Mouse (Mus musculus) Patski (cell line): ENCODE data around the gene Cst13. TPM values are rescaled to one million over a fixed set of nuclear protein-coding genes. Genes with fewer than 3 reads are reported as not detected.
"Not testable (repeated sequence)": the region's sequence is repeated elsewhere in the genome, so short reads cannot be mapped to it uniquely, and the experiment has no call there.

ENCODE experiments used
- ATAC-seq: fragments of 100-300 bp; one replicate; pipeline ENCODE4 v1.8.0; 2021
- CTCF ChIA-PET: fragments of 350-600 bp; sonication (Branson Sonifier 250); formaldehyde crosslinking; loops from one replicate; lab custom pipeline; 2022; ENCODE audit warnings: inconsistent platforms; lab: Charles Lee
- POLR2A ChIA-PET: fragments of 350-600 bp; sonication (Branson Sonifier 250); formaldehyde crosslinking; loops from one replicate; lab custom pipeline; 2022; ENCODE audit warnings: antibody characterized with exemption, inconsistent platforms; lab: Charles Lee
- DNase-seq: peaks from one replicate; pipeline ENCODE4 v3.0.0-alpha.2; 2011; ENCODE audit warnings: low read depth, low spot score
- H3K27me3 ChIP-seq: fragments of 371-371 bp; one replicate; pipeline ENCODE4 v1.5.1; 2021
- CTCF ChIP-seq: fragments of 100-300 bp; IDR thresholded peaks from one replicate; pipeline ENCODE4 v1.5.1; 2021
- in situ Hi-C: fragments of 300-500 bp; cut with MboI; formaldehyde crosslinking; loops from 3 replicates; pipeline ENCODE4 v1.11.1; 2018; ENCODE audit warnings: low pct_unique_long_range_greater_than_20kb, mixed read lengths
- polyA plus RNA-seq: library from polyadenylated mRNA; unstranded; gene quantifications from one replicate; pipeline ENCODE4 v1.2.3, GENCODE M21; 2021

The Cst13 gene
- polyA plus RNA-seq = not detected

DNA sequence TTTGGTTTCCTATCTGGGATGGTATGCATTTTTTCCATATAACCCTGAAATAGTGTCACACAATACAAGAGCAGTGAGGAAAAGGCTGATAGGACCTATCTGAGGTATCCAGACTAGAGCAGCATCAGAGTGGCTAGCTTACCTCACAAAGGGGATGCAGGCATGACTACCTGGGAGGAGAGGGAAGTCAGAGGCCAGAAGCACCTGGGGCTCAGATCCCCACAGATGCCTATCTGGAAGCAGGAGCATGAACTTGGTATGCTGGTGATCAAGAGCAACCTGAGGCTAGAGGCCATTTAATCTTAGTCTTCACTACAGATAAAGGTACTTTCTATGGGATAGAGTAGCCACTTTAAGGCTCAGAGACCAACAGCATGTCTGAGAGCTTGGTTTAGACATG is at the start of gene Cst13:
Cst13 (plus strand) TSS at position 173 of the 400 bp plus-strand sequence.
- peaks cover 8% of the 10 kb centered on the region for H3K27me3 ChIP-seq
- no peak for TF ChIP-seq CTCF
- POLR2A ChIA-PET = no interaction called here
- in situ Hi-C loops = no loop called here
- ATAC-seq (no peak), DNase-seq (no peak)
- CTCF ChIA-PET = no interaction called here

DNA sequence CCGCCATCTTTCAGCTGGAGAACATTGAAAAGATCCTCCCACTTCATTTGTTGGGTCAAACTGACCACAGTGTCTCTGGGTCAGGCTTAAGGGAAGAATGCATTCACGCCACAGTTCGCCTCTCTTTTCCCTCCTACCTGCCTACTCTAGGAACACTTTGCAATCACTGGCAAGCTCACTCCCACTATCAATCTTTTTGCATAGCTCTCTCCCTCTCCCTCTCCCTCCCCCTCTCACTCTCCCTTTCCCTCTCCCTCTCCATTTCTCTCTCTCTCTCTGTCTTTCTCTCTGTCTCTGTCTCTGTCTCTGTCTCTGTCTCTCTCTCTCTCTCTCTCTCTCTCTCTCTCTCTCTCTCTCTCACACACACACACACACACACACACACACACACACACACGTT is 48.5 kb upstream of the Cst13 start, which contains the start of gene Cst11:
Cst11 (minus strand) TSS at position 101 of the 400 bp plus-strand sequence.
- DNase-seq, H3K27me3 ChIP-seq, in situ Hi-C loops, ATAC-seq, POLR2A ChIA-PET: not testable (repeated sequence)
- CTCF ChIA-PET = interaction anchor here (1.4 kb wide), 1 partner anchor 131 kb away, joined by 5 read pairs; no protein-coding TSS in a partner anchor

DNA sequence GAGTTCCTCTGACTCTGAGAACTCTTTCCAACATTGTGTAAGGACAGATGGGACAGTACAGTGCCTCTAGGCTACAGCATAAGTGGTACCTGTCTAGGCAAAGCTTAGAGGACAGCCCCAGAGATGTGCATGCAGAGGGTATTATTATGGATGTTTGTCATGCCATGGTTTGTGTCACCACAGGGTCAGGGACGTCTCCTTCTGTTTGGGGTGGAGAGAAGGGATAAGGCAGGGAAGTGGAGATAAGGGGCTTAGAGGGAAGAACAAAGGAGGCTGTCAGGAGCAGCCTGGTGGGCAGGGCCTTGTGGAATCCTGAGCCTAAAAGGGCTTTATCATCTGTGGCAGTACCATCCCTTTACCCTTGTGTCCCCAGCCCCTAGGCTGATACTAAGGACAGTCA is 38.2 kb upstream of the Cst13 start, which contains the start of gene 8030411F24Rik:
8030411F24Rik (plus strand) TSS at position 301 of the 400 bp plus-strand sequence.
- no peak for DNase-seq
- no peak for TF ChIP-seq CTCF
- no peaks in the 10 kb centered on the region for H3K27me3 ChIP-seq
- no peak for ATAC-seq
- CTCF ChIA-PET = no interaction called here
- POLR2A ChIA-PET = no interaction called here
- in situ Hi-C loops = no loop called here

DNA sequence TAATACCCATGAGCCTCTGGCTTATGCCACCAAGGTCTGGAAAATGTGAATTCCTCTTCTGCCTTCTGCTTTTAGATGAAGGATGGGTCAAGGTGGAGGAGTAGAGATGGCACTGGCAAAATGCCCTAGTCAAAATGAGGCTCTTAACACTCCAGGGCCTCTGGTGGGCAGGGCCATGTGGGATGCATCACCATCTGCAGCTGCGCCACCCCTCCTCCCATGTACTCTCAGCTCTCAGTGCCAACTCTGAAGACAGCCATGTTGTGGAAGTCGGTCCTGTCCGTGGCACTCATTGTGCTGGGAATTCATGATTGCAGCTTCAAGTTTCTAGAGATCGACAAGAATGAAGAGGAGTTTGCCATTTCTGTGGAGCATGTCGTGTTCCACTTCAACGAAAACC is 30.7 kb upstream of the Cst13 start, which contains the start of gene Cst12:
Cst12 (plus strand) TSS at position 220 of the 400 bp plus-strand sequence.
- H3K27me3 ChIP-seq = no peaks in the 10 kb centered on the region
- POLR2A ChIA-PET = no interaction called here
- in situ Hi-C loops = no loop called here
- ATAC-seq (no peak), DNase-seq (no peak)
- no peak for TF ChIP-seq CTCF
- CTCF ChIA-PET = interaction anchor here (1.4 kb wide), 1 partner anchor 8 kb away, joined by 3 read pairs; no protein-coding TSS in a partner anchor

DNA sequence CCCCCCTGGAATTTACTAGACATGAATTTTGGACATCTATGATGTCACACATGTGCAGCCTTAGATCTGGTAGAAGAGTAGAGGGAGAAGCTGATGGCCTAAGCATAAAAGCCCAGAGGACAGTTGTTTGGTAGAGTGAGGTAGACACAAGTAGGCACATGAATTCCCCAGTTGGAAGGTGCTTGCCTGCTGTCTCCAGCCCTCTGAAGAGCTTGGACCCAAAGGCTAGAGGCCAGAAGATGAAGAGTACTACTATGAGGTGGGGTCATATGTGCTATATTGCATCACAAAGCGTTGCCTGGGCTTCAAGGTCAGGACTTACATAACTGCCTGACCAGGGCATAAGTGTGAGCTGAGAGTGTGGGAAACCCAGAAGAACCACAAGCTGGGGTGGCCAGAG is 21.4 kb upstream of the Cst13 start, which contains the start of gene Cst8:
Cst8 (plus strand) TSS at position 301 of the 400 bp plus-strand sequence.
- ChIA-PET POLR2A (no interaction called here), CTCF (no interaction called here)
- DNase-seq = no peak
- TF ChIP-seq CTCF = no peak
- in situ Hi-C loops = no loop called here
- H3K27me3 ChIP-seq = no peaks in the 10 kb centered on the region
- no peak for ATAC-seq

DNA sequence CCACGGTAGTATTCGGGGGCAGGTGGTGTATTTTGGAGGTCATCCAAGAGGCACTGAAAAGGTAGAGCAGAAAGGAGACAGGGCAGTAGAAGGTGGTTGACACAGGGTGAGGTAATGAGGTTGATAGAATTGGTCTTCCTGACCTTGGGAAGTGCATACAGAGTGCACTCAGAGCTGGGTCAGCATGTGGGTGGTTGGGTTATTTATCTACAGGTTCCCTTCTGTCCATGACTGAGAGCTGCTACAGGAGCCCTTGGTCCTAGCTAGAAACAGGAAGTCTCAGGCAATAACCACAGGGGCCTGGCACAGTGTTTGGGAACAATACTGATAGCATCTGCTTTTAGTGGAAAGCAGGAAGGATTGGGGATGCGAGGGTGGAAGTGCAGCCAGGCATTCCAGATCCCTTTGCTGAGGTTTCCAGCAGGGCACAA is 18.4 kb upstream of the Cst13 start:
- ChIA-PET POLR2A (no interaction called here), CTCF (interaction anchor here (1.0 to 1.7 kb wide), 3 partner anchors 11 to 50 kb away, joined by 3 to 4 read pairs (median 4); no protein-coding TSS in a partner anchor)
- no peak for ATAC-seq
- in situ Hi-C loops = no loop called here
- DNase-seq = no peak
- no peaks in the 10 kb centered on the region for H3K27me3 ChIP-seq
- TF ChIP-seq CTCF = no peak

DNA sequence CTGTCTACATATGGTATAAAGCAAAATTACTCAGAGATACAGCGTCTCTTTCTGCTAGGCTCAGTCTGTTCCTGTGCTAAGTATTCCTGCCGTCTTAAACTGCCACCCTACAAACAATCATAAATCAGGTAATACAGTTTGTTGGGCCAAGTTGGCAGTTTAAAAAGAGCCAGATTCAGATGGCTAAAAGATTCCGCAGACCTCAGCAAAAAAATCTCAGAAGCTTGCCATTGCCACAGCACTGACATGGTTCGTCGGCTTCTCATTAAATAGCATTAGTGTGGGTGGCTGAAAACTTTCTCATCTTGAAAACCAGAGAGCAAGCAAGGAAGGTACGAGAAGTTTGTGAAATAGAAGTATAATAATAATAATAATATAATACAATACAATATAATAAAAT is 13.2 kb upstream of the Cst13 start:
- ATAC-seq (no peak), DNase-seq (no peak)
- ChIA-PET CTCF (no interaction called here), POLR2A (no interaction called here)
- H3K27me3 ChIP-seq = peaks cover 5% of the 10 kb centered on the region
- no peak for TF ChIP-seq CTCF
- in situ Hi-C loops = no loop called here

DNA sequence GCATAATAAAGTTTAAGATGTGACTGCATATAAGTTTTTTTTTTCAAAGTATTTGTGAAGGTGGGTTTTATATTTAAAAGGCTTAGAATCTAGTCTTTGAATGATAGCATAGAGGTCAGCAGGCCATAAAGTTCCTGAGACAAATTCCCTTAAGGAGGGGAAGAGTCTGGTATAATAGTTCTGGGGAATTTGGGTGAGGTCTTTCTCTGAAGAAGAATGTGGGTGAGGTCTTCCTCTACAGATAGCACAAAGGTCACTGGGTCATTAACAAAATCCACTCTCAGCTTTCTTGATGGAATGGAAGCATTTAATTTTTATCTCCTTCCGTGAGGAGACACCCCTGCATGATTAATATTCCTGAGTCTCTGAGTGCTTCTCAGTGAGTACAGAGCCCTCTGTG is 6.1 kb downstream of the Cst13 start:
- CTCF ChIA-PET = no interaction called here

DNA sequence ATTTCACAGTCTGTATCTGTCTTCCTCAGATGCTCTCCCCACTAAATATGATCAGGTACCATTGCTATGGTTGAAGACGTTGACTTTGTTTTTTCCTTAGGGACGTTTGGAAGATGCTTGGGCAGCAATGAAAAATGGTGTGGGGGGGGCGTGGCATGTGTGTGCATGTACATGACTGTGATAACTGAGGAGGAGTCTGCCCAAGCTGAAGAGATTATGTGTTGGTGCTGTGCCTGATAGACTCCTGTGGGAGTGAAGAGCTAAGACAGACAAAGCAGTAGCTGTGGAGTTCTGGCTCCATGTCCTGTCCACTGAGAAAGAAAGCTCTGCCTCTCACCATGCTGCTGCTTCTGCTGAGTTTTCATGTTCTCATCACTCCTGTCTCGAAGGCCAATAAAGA is 15.0 kb downstream of the Cst13 start, which contains the start of gene Cst9:
Cst9 (plus strand) TSS at position 236 of the 400 bp plus-strand sequence.
- ATAC-seq = no peak
- CTCF ChIA-PET = no interaction called here
- DNase-seq = no peak
- H3K27me3 ChIP-seq = peaks cover 9% of the 10 kb centered on the region
- POLR2A ChIA-PET = no interaction called here
- no peak for TF ChIP-seq CTCF
- in situ Hi-C loops = no loop called here

More for the DNA sequence above, 6.1 kb downstream of the Cst13 start:
- POLR2A ChIA-PET = no interaction called here
- DNase-seq (no peak), ATAC-seq (no peak)
- H3K27me3 ChIP-seq = no peaks in the 10 kb centered on the region
- TF ChIP-seq CTCF = no peak
- in situ Hi-C loops = no loop called here

DNA sequence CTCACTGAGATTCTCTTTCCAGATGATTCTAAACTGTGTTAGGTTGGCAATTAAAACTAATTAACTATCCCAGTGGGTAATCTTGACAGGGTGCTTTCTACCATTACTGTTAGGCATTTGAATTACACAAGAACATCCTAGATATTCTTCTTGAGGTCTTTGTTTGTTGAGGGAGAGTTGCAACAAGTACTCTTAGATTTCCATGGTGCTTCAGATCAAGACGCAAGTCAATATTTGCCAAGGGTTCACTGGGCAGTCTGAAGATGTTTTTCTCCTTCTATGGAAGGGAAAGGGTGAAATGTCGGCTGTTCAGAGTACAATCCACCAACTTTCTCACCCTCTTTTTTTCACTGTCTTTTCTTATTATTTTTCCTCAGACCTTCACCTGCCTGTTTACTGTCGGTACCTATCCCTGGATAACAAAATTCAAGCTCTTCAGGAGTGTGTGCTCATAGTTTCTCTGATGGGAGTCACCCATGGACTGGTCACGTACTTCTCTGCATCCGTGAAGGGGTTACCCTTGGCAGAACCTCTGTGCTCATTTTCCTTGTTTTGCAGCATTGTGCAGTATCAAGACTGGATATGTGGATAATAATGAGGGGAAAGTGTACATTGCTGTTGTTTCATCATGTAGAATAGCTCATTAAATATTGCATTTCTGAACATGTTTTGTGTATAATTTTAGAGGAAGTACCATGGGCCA is 18.3 kb downstream of the Cst13 start:
- DNase-seq (no peak), ATAC-seq (no peak)
- in situ Hi-C loops = no loop called here
- TF ChIP-seq CTCF = no peak
- peaks cover 12% of the 10 kb centered on the region for H3K27me3 ChIP-seq
- ChIA-PET POLR2A (no interaction called here), CTCF (interaction anchor here (1.0 kb wide), 1 partner anchor 62 kb away, joined by 3 read pairs; no protein-coding TSS in a partner anchor)

DNA sequence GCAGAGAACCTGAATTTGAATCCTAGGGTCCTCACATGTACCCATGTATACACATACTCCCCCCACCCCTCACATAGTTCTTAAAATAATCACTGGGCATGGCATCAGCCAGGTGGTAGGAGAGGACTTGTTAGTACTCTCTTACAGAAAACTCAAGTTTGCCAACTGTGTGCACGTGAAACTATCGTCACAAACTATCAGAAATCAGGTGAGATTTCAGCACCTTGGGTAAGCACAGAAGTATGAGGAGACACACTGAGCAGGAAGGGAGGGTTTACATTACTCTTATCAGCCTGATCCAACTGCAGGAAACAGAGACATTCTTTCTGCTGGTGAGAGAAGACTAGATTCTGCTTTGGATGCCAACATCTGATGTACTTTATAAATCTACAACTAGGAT is 19.3 kb downstream of the Cst13 start:
- DNase-seq (no peak), ATAC-seq (no peak)
- TF ChIP-seq CTCF = no peak
- CTCF ChIA-PET = no interaction called here
- peaks cover 9% of the 10 kb centered on the region for H3K27me3 ChIP-seq
- POLR2A ChIA-PET = no interaction called here
- in situ Hi-C loops = no loop called here
